Mouse (Mus musculus): ENCODE results near the gene Pkdrej.
A peak's percentile ranks its signal among the peaks of the same experiment; 100 is the strongest.
"Not testable (repeated sequence)": the region's sequence is repeated elsewhere in the genome, so short reads cannot be mapped to it uniquely, and the experiment has no call there.

Gene Pkdrej

GRCm38 (mm10) chr15:85821203-85822010 lies at the start of gene Pkdrej:
Pkdrej (minus strand) TSS chr15:85821734.
- no peak for DNase-seq (ENCODE audit: low read depth in 1 of 2, low spot score in 2 of 2)

GRCm38 (mm10) chr15:85867696-85868095 lies 46.2 kb upstream of the Pkdrej start:
- peak in 1 of 2 experiments; percentile 19 for DNase-seq (ENCODE audit: low read depth in 1 of 2, low spot score in 2 of 2)

GRCm38 (mm10) chr15:85865913-85866312 lies 44.4 kb upstream of the Pkdrej start:
- DNase-seq (ENCODE audit: low read depth in 1 of 2, low spot score in 2 of 2) = not testable (repeated sequence)

- DNase-seq (ENCODE audit: low read depth in 1 of 2, low spot score in 2 of 2) = peak; percentile 87 to 89
These were observed 38.0 kb upstream of the Pkdrej start, which contains the start of gene Gtse1 for GRCm38 (mm10) chr15:85859490-85860031. Gtse1 (plus strand) TSS chr15:85859745.

- no peak for DNase-seq (ENCODE audit: low read depth in 1 of 2, low spot score in 2 of 2)
These were observed 37.5 kb upstream of the Pkdrej start for GRCm38 (mm10) chr15:85858980-85859489.

GRCm38 (mm10) chr15:85851656-85852392 lies 30.3 kb upstream of the Pkdrej start:
- no peak for DNase-seq (ENCODE audit: low read depth in 1 of 2, low spot score in 2 of 2)

GRCm38 (mm10) chr15:85845071-85845470 lies 23.5 kb upstream of the Pkdrej start:
- DNase-seq (ENCODE audit: low read depth in 1 of 2, low spot score in 2 of 2) = no peak

- no peak for DNase-seq (ENCODE audit: low read depth in 1 of 2, low spot score in 2 of 2)
These were observed 20.3 kb upstream of the Pkdrej start for GRCm38 (mm10) chr15:85841796-85842360.

GRCm38 (mm10) chr15:85840983-85841382 lies 19.4 kb upstream of the Pkdrej start:
- DNase-seq (ENCODE audit: low read depth in 1 of 2, low spot score in 2 of 2) = no peak

- DNase-seq (ENCODE audit: low read depth in 1 of 2, low spot score in 2 of 2) = no peak
These were observed 15.4 kb upstream of the Pkdrej start for GRCm38 (mm10) chr15:85836887-85837286.

GRCm38 (mm10) chr15:85835335-85835734 lies 13.8 kb upstream of the Pkdrej start:
- DNase-seq (ENCODE audit: low read depth in 1 of 2, low spot score in 2 of 2) = no peak

- DNase-seq (ENCODE audit: low read depth in 1 of 2, low spot score in 2 of 2) = no peak
These were observed 11.1 kb upstream of the Pkdrej start for GRCm38 (mm10) chr15:85832599-85832998.

GRCm38 (mm10) chr15:85831954-85832590 lies 10.5 kb upstream of the Pkdrej start, which contains the start of gene Ttc38:
Ttc38 (plus strand) TSS chr15:85832306.
- peak; percentile 22 to 57 for DNase-seq (ENCODE audit: low read depth in 1 of 2, low spot score in 2 of 2)

GRCm38 (mm10) chr15:85829470-85829869 lies 7.9 kb upstream of the Pkdrej start:
- no peak for DNase-seq (ENCODE audit: low read depth in 1 of 2, low spot score in 2 of 2)

GRCm38 (mm10) chr15:85828071-85828470 lies 6.5 kb upstream of the Pkdrej start:
- DNase-seq (ENCODE audit: low read depth in 1 of 2, low spot score in 2 of 2) = no peak

- DNase-seq (ENCODE audit: low read depth in 1 of 2, low spot score in 2 of 2) = no peak
These were observed 5.1 kb upstream of the Pkdrej start for GRCm38 (mm10) chr15:85826676-85827075.

GRCm38 (mm10) chr15:85822011-85822359 lies 451 bp upstream of the Pkdrej start:
- DNase-seq (ENCODE audit: low read depth in 1 of 2, low spot score in 2 of 2) = no peak

GRCm38 (mm10) chr15:85813428-85813827 lies 8.1 kb downstream of the Pkdrej start:
- DNase-seq (ENCODE audit: low read depth in 1 of 2, low spot score in 2 of 2) = no peak

GRCm38 (mm10) chr15:85811535-85812277 lies 9.8 kb downstream of the Pkdrej start, which contains the start of gene Cdpf1:
Cdpf1 (minus strand) TSS chr15:85811697.
- peak; percentile 84 to 96 for DNase-seq (ENCODE audit: low read depth in 1 of 2, low spot score in 2 of 2)

Measured in monocyte, adult 2 months (primary cell).